Mouse (Mus musculus): ENCODE data around the gene Amdhd2. TPM values are rescaled to one million over a fixed set of nuclear protein-coding genes. Genes with fewer than 3 reads are reported as not detected.

Amdhd2 gene
- total and polyA plus RNA-seq, 3 experiments, result 0.64 TPM; not detected in 2

GRCm38 (mm10) chr17:24168590-24169277, 5.2 kb upstream of the Amdhd2 start:
- H3K4me1 ChIP-seq (ENCODE audit: control insufficient read depth in 1 of 2, insufficient read depth in 2 of 2), result peaks cover 17 to 59% of the 10 kb centered on the region in 2 experiments
- TF ChIP-seq ETS1 (conservative IDR thresholded peaks at IDR 0.05; ENCODE audit: low read depth, low read length) (no peak), SIN3A (IDR thresholded peaks at IDR 0.05; ENCODE audit: low read length) (peak; percentile 68; the same call in 1 of the 2 replicates), MXI1 (IDR thresholded peaks at IDR 0.05; ENCODE audit: low read depth, low read length) (peak; percentile 23; the same call in 1 of the 2 replicates), KAT2A (IDR thresholded peaks at IDR 0.05; ENCODE audit: insufficient replicate concordance, low read length) (no peak), CHD2 (IDR thresholded peaks at IDR 0.05; ENCODE audit: low read length) (peak; percentile 48; the same call in 1 of the 2 replicates)

GRCm38 (mm10) chr17:24167891-24168505, 4.4 kb upstream of the Amdhd2 start:
- no peak for DNase-seq (ENCODE audit: extremely low read depth)
- dilution Hi-C loops (cut with MboI; ENCODE audit: extremely low pct_ligation_motif_present, extremely low pct_unique_long_range_greater_than_20kb, low sequenced_read_pairs), result no loop called here
- H3K4me2 ChIP-seq (ENCODE audit: insufficient read depth, low read depth, poor library complexity, severe bottlenecking), result peak overlapping the region; percentile 75
- in situ Hi-C loops (cut with MboI; ENCODE audit: low pct_ligation_motif_present, low pct_unique_long_range_greater_than_20kb, low sequenced_read_pairs), result loop anchor here (5.0 kb wide), 1 partner anchor 129 kb away; no protein-coding TSS in a partner anchor
- H3K79me2 ChIP-seq (replicated peaks; ENCODE audit: control insufficient read depth, extremely low read depth, insufficient read depth, poor library complexity, severe bottlenecking), result peaks cover 26% of the 10 kb centered on the region
- H3K4me3 ChIP-seq (replicated peaks in 1 of 3; ENCODE audit: low read depth in 2 of 3, low read length in 2 of 3, poor library complexity in 1 of 3), result peak overlapping the region; percentile 78 to 96 (median 84)
- peaks cover 17 to 56% of the 10 kb centered on the region in 2 experiments for H3K4me1 ChIP-seq (ENCODE audit: control insufficient read depth in 1 of 2, insufficient read depth in 2 of 2)
- no peaks in the 10 kb centered on the region for H3K9me3 ChIP-seq (replicated peaks; ENCODE audit: low read length)
- peak overlapping the region; percentile 83 for H3K9ac ChIP-seq (ENCODE audit: insufficient read depth, low read depth)
- TF ChIP-seq UBTF (IDR thresholded peaks at IDR 0.05; ENCODE audit: low read depth, low read length) (no peak), EP300 (IDR thresholded peaks at IDR 0.05; ENCODE audit: low read length) (no peak), ELF1 (IDR thresholded peaks at IDR 0.05; ENCODE audit: low read depth, low read length) (no peak), ETS1 (conservative IDR thresholded peaks at IDR 0.05; ENCODE audit: low read depth, low read length) (no peak), BHLHE40 (IDR thresholded peaks at IDR 0.05; ENCODE audit: low read depth, low read length) (no peak), USF2 (conservative IDR thresholded peaks at IDR 0.05; ENCODE audit: low read depth, low read length) (no peak), ZKSCAN1 (IDR thresholded peaks at IDR 0.05; ENCODE audit: borderline replicate concordance, low read depth, low read length) (no peak), USF1 (IDR thresholded peaks at IDR 0.05; ENCODE audit: low read depth, low read length) (no peak), RAD21 (IDR thresholded peaks at IDR 0.05; ENCODE audit: low read depth, low read length) (no peak), CHD2 (IDR thresholded peaks at IDR 0.05; ENCODE audit: low read length) (no peak), MYC (IDR thresholded peaks at IDR 0.05; ENCODE audit: low read depth, low read length) (no peak)
- no peaks in the 10 kb centered on the region for H3K27me3 ChIP-seq (replicated peaks)
- no peak overlapping the region for H3K27ac ChIP-seq (ENCODE audit: insufficient read depth, low read depth)
- peaks cover 33 to 41% of the 10 kb centered on the region in 2 experiments for H3K36me3 ChIP-seq (replicated peaks in 1 of 2; ENCODE audit: control insufficient read depth in 1 of 2, insufficient read depth in 1 of 2, low read length in 1 of 2)

More at GRCm38 (mm10) chr17:24168590-24169277, 5.2 kb upstream of the Amdhd2 start:
- dilution Hi-C loops (cut with MboI; ENCODE audit: extremely low pct_ligation_motif_present, extremely low pct_unique_long_range_greater_than_20kb, low sequenced_read_pairs), result no loop called here
- H3K27ac ChIP-seq (ENCODE audit: insufficient read depth, low read depth), result peak overlapping the region; percentile 87
- peak overlapping the region; percentile 78 to 96 (median 84) for H3K4me3 ChIP-seq (replicated peaks in 1 of 3; ENCODE audit: low read depth in 2 of 3, low read length in 2 of 3, poor library complexity in 1 of 3)
- H3K9me3 ChIP-seq (replicated peaks; ENCODE audit: low read length), result no peaks in the 10 kb centered on the region
- H3K4me2 ChIP-seq (ENCODE audit: insufficient read depth, low read depth, poor library complexity, severe bottlenecking), result peak overlapping the region; percentile 75
- H3K79me2 ChIP-seq (replicated peaks; ENCODE audit: control insufficient read depth, extremely low read depth, insufficient read depth, poor library complexity, severe bottlenecking), result peaks cover 26% of the 10 kb centered on the region
- in situ Hi-C loops (cut with MboI; ENCODE audit: low pct_ligation_motif_present, low pct_unique_long_range_greater_than_20kb, low sequenced_read_pairs), result loop anchor here (5.0 kb wide), 1 partner anchor 129 kb away; no protein-coding TSS in a partner anchor
- peaks cover 27 to 33% of the 10 kb centered on the region in 2 experiments for H3K36me3 ChIP-seq (replicated peaks in 1 of 2; ENCODE audit: control insufficient read depth in 1 of 2, insufficient read depth in 1 of 2, low read length in 1 of 2)
- H3K27me3 ChIP-seq (replicated peaks), result no peaks in the 10 kb centered on the region
- peak; percentile 50 for DNase-seq (ENCODE audit: extremely low read depth)
- H3K9ac ChIP-seq (ENCODE audit: insufficient read depth, low read depth), result peak overlapping the region; percentile 83
